Mouse (Mus musculus) myocyte (in vitro differentiated cells): Measurements from ENCODE around the gene Top1.

Source experiments
- E2F4 ChIP-seq: IDR thresholded peaks from one replicate; pipeline ENCODE4 v1.6.1; 2011; ENCODE audit warnings: mild to moderate bottlenecking, control low read depth, moderate library complexity; ENCODE audit not compliant: insufficient read depth
- POLR2A ChIP-seq: IDR thresholded peaks from one replicate; pipeline ENCODE4 v1.6.1; 2011; ENCODE audit warnings: low read depth, mild to moderate bottlenecking, control low read depth, moderate library complexity; ENCODE audit not compliant: insufficient read length
- POLR2AphosphoS2 ChIP-seq: IDR thresholded peaks from one replicate; pipeline ENCODE4 v1.6.1; 2011; ENCODE audit warnings: low read depth, control low read depth; ENCODE audit not compliant: insufficient read length
- TCF12 ChIP-seq: IDR thresholded peaks from one replicate; pipeline ENCODE4 v1.6.1; 2011; ENCODE audit warnings: mild to moderate bottlenecking, control low read depth; ENCODE audit not compliant: poor library complexity, insufficient read depth, severe bottlenecking
- USF1 ChIP-seq: IDR thresholded peaks from one replicate; pipeline ENCODE4 v1.6.1; 2011; ENCODE audit warnings: low read depth, mild to moderate bottlenecking, control low read depth, moderate library complexity

DNA sequence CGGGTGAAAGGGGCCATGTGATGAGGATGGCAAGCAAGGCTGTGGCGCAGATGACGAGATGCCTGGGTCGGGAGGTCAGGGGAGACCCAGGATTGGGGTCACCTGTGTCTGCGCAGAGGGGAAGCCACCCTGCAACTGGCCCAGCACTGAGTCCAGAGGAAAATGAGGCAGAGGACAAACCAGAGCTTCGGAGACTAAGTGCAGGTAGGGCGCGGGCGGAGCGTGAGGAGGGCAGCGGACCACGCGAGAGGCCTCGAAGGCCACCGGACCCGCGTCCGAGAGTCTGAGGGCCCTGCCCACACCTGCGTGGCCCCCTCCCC is 85.1 kb downstream of the Top1 start:
- no peak for TF ChIP-seq POLR2A
- no peak for TF ChIP-seq POLR2AphosphoS2
- no peak for TF ChIP-seq USF1
- no peak for TF ChIP-seq E2F4
- no peak for TF ChIP-seq TCF12
